Mouse (Mus musculus): ENCODE results near the gene 1500009L16Rik. TPM values are rescaled to one million over a fixed set of nuclear protein-coding genes. Genes with fewer than 3 reads are reported as not detected.

Gene 1500009L16Rik
- polyA plus RNA-seq, 1 experiment, result not detected

DNA sequence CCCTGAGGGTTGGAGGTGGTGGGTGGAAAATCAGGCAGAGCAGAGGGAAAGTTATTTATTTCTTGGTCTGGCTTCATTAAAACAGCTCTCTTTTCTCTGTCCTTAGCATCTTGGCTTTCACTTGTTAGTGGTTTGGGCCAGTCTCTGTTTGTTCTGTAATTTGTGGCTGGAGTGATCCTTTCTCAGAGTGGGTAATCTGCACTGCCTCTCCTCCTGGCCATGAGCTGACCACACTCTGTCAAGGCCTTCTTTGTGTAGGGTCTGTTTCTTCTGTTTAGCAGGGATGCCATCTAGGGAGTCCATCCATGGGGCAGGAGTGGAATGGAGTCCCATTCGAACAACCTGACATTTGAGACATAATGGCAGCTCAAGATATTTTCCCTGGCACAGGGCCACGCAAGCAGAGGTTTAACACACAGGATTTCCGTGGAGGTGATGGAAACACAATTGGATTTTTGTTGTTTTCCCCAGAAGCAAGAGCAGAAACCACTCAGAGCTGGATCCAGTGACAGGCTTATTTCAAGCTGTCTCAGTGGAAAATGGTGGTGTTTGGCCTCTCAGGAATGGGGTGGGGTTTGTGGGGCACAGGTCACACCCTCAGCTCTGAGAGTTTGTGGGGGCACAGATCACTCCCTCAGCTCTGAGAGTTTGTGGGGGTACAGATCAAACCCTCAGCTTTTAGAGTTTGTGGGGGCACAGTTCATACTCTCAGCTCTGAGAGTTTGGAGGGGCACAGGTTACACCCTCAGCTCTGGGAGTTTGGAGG is 63.1 kb downstream of the 1500009L16Rik start:
- Histone ChIP-seq H3K4me3 (no peak overlapping the region), H3ac (ENCODE audit: control insufficient read depth, insufficient read length) (no peak overlapping the region), H3K79me2 (ENCODE audit: control insufficient read depth, insufficient read depth) (no peaks in the 10 kb centered on the region), H3K27me3 (ENCODE audit: control insufficient read depth, insufficient read depth, insufficient read length) (no peaks in the 10 kb centered on the region), H3K4me2 (ENCODE audit: low read depth) (no peak overlapping the region), H3K36me3 (ENCODE audit: control insufficient read depth, insufficient read depth) (no peaks in the 10 kb centered on the region)
- no peak for TF ChIP-seq E2F4 (IDR thresholded peaks at IDR 0.05; ENCODE audit: insufficient read depth)
- TF ChIP-seq SRF (IDR thresholded peaks at IDR 0.05; ENCODE audit: control insufficient read depth, insufficient read length, low read depth), result no peak
- no peak for TF ChIP-seq REST (IDR thresholded peaks at IDR 0.05; ENCODE audit: insufficient read depth, insufficient read length)
- TF ChIP-seq MAX (IDR thresholded peaks at IDR 0.05; ENCODE audit: low read depth), result no peak
- TF ChIP-seq MYOG (IDR thresholded peaks at IDR 0.05; ENCODE audit: control insufficient read depth in 1 of 3, insufficient read depth in 1 of 3, insufficient read length in 2 of 3, low read depth in 2 of 3), result no peak
- no peak for TF ChIP-seq POLR2AphosphoS2 (IDR thresholded peaks at IDR 0.05; ENCODE audit: insufficient read length, low read depth)
- no peak for TF ChIP-seq USF1 (IDR thresholded peaks at IDR 0.05; ENCODE audit: low read depth)
- no peak for TF ChIP-seq TCF3 (IDR thresholded peaks at IDR 0.05; ENCODE audit: insufficient read length, low read depth)
- no peak for TF ChIP-seq CEBPB (IDR thresholded peaks at IDR 0.05; ENCODE audit: insufficient read depth, poor library complexity, severe bottlenecking)
- TF ChIP-seq TCF12 (IDR thresholded peaks at IDR 0.05; ENCODE audit: insufficient read depth, poor library complexity, severe bottlenecking), result no peak
- TF ChIP-seq POLR2A (IDR thresholded peaks at IDR 0.05; ENCODE audit: insufficient read length, low read depth), result no peak
- TF ChIP-seq MYOD1 (IDR thresholded peaks at IDR 0.05; ENCODE audit: control insufficient read depth in 1 of 3, insufficient read length in 2 of 3, low read depth in 2 of 3), result no peak

DNA sequence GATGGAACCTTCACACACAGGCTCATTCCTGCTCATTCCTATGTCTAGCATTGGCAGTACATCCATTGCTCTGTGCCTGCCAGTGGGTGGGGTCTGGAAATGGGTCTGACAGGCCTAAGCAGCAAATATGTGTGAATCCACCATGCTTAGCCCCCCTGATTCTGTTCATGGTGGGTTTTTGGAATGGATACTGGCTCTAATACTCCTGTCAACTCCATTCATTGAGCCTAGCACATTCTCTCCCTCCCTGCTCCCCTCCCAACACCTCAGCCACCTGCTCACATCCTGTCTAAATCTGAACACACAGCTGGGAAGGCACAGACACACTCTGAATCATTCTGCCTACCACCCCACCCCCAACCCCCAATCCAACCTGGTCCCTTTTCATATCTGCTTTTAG is 72.4 kb downstream of the 1500009L16Rik start:
- Histone ChIP-seq H3K4me3 (no peak overlapping the region), H3ac (ENCODE audit: control insufficient read depth, insufficient read length) (no peak overlapping the region), H3K27me3 (ENCODE audit: control insufficient read depth, insufficient read depth, insufficient read length) (no peaks in the 10 kb centered on the region), H3K4me2 (ENCODE audit: low read depth) (no peak overlapping the region), H3K79me2 (ENCODE audit: control insufficient read depth, insufficient read depth) (no peaks in the 10 kb centered on the region), H3K36me3 (ENCODE audit: control insufficient read depth, insufficient read depth) (no peaks in the 10 kb centered on the region)
- TF ChIP-seq POLR2A (IDR thresholded peaks at IDR 0.05; ENCODE audit: insufficient read length, low read depth), result no peak
- TF ChIP-seq E2F4 (IDR thresholded peaks at IDR 0.05; ENCODE audit: insufficient read depth), result no peak
- no peak for TF ChIP-seq TCF3 (IDR thresholded peaks at IDR 0.05; ENCODE audit: insufficient read length, low read depth)
- TF ChIP-seq MYOD1 (IDR thresholded peaks at IDR 0.05; ENCODE audit: control insufficient read depth in 1 of 3, insufficient read length in 2 of 3, low read depth in 2 of 3), result no peak
- TF ChIP-seq MYOG (IDR thresholded peaks at IDR 0.05; ENCODE audit: control insufficient read depth in 1 of 3, insufficient read depth in 1 of 3, insufficient read length in 2 of 3, low read depth in 2 of 3), result no peak
- TF ChIP-seq CEBPB (IDR thresholded peaks at IDR 0.05; ENCODE audit: insufficient read depth, poor library complexity, severe bottlenecking), result no peak
- TF ChIP-seq USF1 (IDR thresholded peaks at IDR 0.05; ENCODE audit: low read depth), result no peak
- TF ChIP-seq POLR2AphosphoS2 (IDR thresholded peaks at IDR 0.05; ENCODE audit: insufficient read length, low read depth), result no peak
- no peak for TF ChIP-seq REST (IDR thresholded peaks at IDR 0.05; ENCODE audit: insufficient read depth, insufficient read length)
- TF ChIP-seq TCF12 (IDR thresholded peaks at IDR 0.05; ENCODE audit: insufficient read depth, poor library complexity, severe bottlenecking), result no peak
- TF ChIP-seq MAX (IDR thresholded peaks at IDR 0.05; ENCODE audit: low read depth), result no peak
- TF ChIP-seq SRF (IDR thresholded peaks at IDR 0.05; ENCODE audit: control insufficient read depth, insufficient read length, low read depth), result no peak

DNA sequence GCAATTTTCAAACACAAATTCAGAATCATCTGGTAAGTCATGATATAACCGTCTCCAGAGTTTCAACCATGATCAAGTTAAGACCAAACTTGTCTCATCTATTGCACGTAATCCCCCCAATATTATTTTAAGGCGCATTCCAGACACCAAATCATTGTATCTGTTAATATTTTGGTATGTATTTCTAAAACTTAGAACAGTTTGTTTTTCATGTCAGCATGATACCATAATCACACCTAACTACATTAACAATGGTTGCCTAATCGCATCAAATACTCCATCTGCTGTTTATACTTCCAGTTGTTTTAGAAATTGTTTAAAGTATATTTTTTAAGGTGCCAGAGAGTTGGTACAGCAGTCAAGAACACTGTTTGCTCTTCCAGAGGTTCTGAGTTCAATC is 72.8 kb downstream of the 1500009L16Rik start:
- Histone ChIP-seq H3K4me3 (no peak overlapping the region), H3K36me3 (ENCODE audit: control insufficient read depth, insufficient read depth) (no peaks in the 10 kb centered on the region), H3K4me2 (ENCODE audit: low read depth) (no peak overlapping the region), H3K79me2 (ENCODE audit: control insufficient read depth, insufficient read depth) (no peaks in the 10 kb centered on the region), H3K27me3 (ENCODE audit: control insufficient read depth, insufficient read depth, insufficient read length) (no peaks in the 10 kb centered on the region), H3ac (ENCODE audit: control insufficient read depth, insufficient read length) (no peak overlapping the region)
- TF ChIP-seq USF1 (IDR thresholded peaks at IDR 0.05; ENCODE audit: low read depth) (no peak), MAX (IDR thresholded peaks at IDR 0.05; ENCODE audit: low read depth) (no peak), E2F4 (IDR thresholded peaks at IDR 0.05; ENCODE audit: insufficient read depth) (no peak), CEBPB (IDR thresholded peaks at IDR 0.05; ENCODE audit: insufficient read depth, poor library complexity, severe bottlenecking) (no peak), MYOG (IDR thresholded peaks at IDR 0.05; ENCODE audit: control insufficient read depth in 1 of 3, insufficient read depth in 1 of 3, insufficient read length in 2 of 3, low read depth in 2 of 3) (no peak), POLR2A (IDR thresholded peaks at IDR 0.05; ENCODE audit: insufficient read length, low read depth) (no peak), TCF12 (IDR thresholded peaks at IDR 0.05; ENCODE audit: insufficient read depth, poor library complexity, severe bottlenecking) (no peak), REST (IDR thresholded peaks at IDR 0.05; ENCODE audit: insufficient read depth, insufficient read length) (no peak), TCF3 (IDR thresholded peaks at IDR 0.05; ENCODE audit: insufficient read length, low read depth) (no peak), POLR2AphosphoS2 (IDR thresholded peaks at IDR 0.05; ENCODE audit: insufficient read length, low read depth) (no peak), MYOD1 (IDR thresholded peaks at IDR 0.05; ENCODE audit: control insufficient read depth in 1 of 3, insufficient read length in 2 of 3, low read depth in 2 of 3) (no peak), SRF (IDR thresholded peaks at IDR 0.05; ENCODE audit: control insufficient read depth, insufficient read length, low read depth) (no peak)

DNA sequence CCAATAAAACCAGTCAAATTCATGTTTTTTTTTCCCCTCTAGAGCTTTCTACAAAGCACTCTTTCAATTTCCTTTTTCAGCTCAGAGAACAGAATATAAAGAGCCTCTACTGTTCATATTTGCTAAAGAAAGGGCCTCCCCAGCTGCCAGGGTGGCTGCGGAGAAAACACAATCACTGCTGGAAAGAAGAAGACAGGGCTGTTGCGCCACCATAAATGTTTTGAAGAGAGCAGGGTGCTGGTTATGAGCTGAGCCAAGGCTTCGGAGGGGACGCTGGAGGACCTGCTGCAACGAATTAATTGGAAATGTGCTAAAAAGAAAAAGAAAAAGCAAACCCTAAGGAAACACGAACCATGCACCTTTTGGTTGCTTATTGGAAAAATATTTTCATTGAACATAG is 81.4 kb downstream of the 1500009L16Rik start:
- no peak overlapping the region for H3ac ChIP-seq (ENCODE audit: control insufficient read depth, insufficient read length)
- no peak overlapping the region for H3K4me2 ChIP-seq (ENCODE audit: low read depth)

More for the DNA sequence above, 81.4 kb downstream of the 1500009L16Rik start:
- no peaks in the 10 kb centered on the region for H3K27me3 ChIP-seq (ENCODE audit: control insufficient read depth, insufficient read depth, insufficient read length)
- no peak overlapping the region for H3K4me3 ChIP-seq
- no peaks in the 10 kb centered on the region for H3K36me3 ChIP-seq (ENCODE audit: control insufficient read depth, insufficient read depth)
- TF ChIP-seq TCF3 (IDR thresholded peaks at IDR 0.05; ENCODE audit: insufficient read length, low read depth) (no peak), SRF (IDR thresholded peaks at IDR 0.05; ENCODE audit: control insufficient read depth, insufficient read length, low read depth) (no peak), USF1 (IDR thresholded peaks at IDR 0.05; ENCODE audit: low read depth) (no peak), MYOG (IDR thresholded peaks at IDR 0.05; ENCODE audit: control insufficient read depth in 1 of 3, insufficient read depth in 1 of 3, insufficient read length in 2 of 3, low read depth in 2 of 3) (no peak), CEBPB (IDR thresholded peaks at IDR 0.05; ENCODE audit: insufficient read depth, poor library complexity, severe bottlenecking) (no peak), MAX (IDR thresholded peaks at IDR 0.05; ENCODE audit: low read depth) (no peak), TCF12 (IDR thresholded peaks at IDR 0.05; ENCODE audit: insufficient read depth, poor library complexity, severe bottlenecking) (no peak), POLR2A (IDR thresholded peaks at IDR 0.05; ENCODE audit: insufficient read length, low read depth) (no peak), POLR2AphosphoS2 (IDR thresholded peaks at IDR 0.05; ENCODE audit: insufficient read length, low read depth) (no peak), E2F4 (IDR thresholded peaks at IDR 0.05; ENCODE audit: insufficient read depth) (no peak), MYOD1 (IDR thresholded peaks at IDR 0.05; ENCODE audit: control insufficient read depth in 1 of 3, insufficient read length in 2 of 3, low read depth in 2 of 3) (no peak), REST (IDR thresholded peaks at IDR 0.05; ENCODE audit: insufficient read depth, insufficient read length) (no peak)
- no peaks in the 10 kb centered on the region for H3K79me2 ChIP-seq (ENCODE audit: control insufficient read depth, insufficient read depth)
